ENCODE assay signal across 8 mouse cellular contexts in genomic region chr11:97745331-97745721, GRCm38 (mm10). TPM values are rescaled to one million over a fixed set of nuclear protein-coding genes. Genes with fewer than 3 reads are reported as not detected.
DNase-seq lines count a peak whose midpoint lies in the region; ATAC-seq and TF ChIP-seq lines count a peak whose summit lies in the region.

No protein-coding gene starts in this region.

- no peaks in the 10 kb centered on the region for H3K36me3 ChIP-seq in heart, adult 2 months (ENCODE audit: control insufficient read depth, insufficient read depth, low read length)
- H3K36me3 ChIP-seq in testis, adult 2 months (ENCODE audit: control insufficient read depth, insufficient read depth, low read length) = peaks cover 2% of the 10 kb centered on the region
- H3K36me3 ChIP-seq in liver, embryonic 11.5 days (ENCODE audit: control insufficient read depth, insufficient read depth, low read length) = peaks cover 7% of the 10 kb centered on the region
- H3K36me3 ChIP-seq in stomach, embryonic 16.5 days (ENCODE audit: control insufficient read depth, insufficient read depth, low read length) = peaks cover 18% of the 10 kb centered on the region; the same call in 1 of the 2 replicates

- no peaks in the 10 kb centered on the region for H3K9me3 ChIP-seq in liver, embryonic 11.5 days (ENCODE audit: control insufficient read depth, low read length)
- H3K9me3 ChIP-seq in stomach, embryonic 16.5 days (replicated peaks; ENCODE audit: control insufficient read depth, low read length) = no peaks in the 10 kb centered on the region

- peaks cover 3% of the 10 kb centered on the region; the same call in 1 of the 2 replicates for H3K79me2 ChIP-seq in heart, adult 2 months (replicated peaks; ENCODE audit: control insufficient read depth, insufficient read depth, low read length)

- no peak for TF ChIP-seq POLR2A in heart, adult 2 months (IDR thresholded peaks at IDR 0.05; ENCODE audit: insufficient read depth, low read depth, low read length)
- no peak for TF ChIP-seq POLR2A in testis, adult 2 months (IDR thresholded peaks at IDR 0.05; ENCODE audit: control insufficient read depth, low read depth, low read length)

- H3K4me1 ChIP-seq in heart, adult 2 months (ENCODE audit: control insufficient read depth, insufficient read depth, low read length) = peaks cover 2% of the 10 kb centered on the region
- peaks cover 17% of the 10 kb centered on the region for H3K4me1 ChIP-seq in testis, adult 2 months (ENCODE audit: control insufficient read depth, insufficient read depth, low read length)
- H3K4me1 ChIP-seq in liver, embryonic 11.5 days (replicated peaks; ENCODE audit: control insufficient read depth, insufficient read depth, low read length) = peaks cover 13% of the 10 kb centered on the region
- peaks cover 16% of the 10 kb centered on the region for H3K4me1 ChIP-seq in stomach, embryonic 16.5 days (ENCODE audit: control insufficient read depth, insufficient read depth, low read length)

- DNase-seq in heart, adult 2 months = no peak
- DNase-seq in heart, postnatal 36 days = no peak
- DNase-seq in testis, postnatal 10 days (ENCODE audit: low spot score) = no peak
- DNase-seq in liver, embryonic 11.5 days (ENCODE audit: low spot score) = no peak
- DNase-seq in layer of hippocampus, postnatal 10 days (ENCODE audit: low spot score in 2 of 2) = no peak
- DNase-seq in embryo, embryonic 9.5 days (ENCODE audit: extremely low spot score) = no peak

- TF ChIP-seq CTCF in heart, adult 2 months (IDR thresholded peaks at IDR 0.05) = no peak
- no peak for TF ChIP-seq CTCF in testis, adult 2 months (IDR thresholded peaks at IDR 0.05; ENCODE audit: control insufficient read depth, insufficient read depth, insufficient replicate concordance, low read depth, low read length)

- no peak for TF ChIP-seq EP300 in heart, adult 2 months (IDR thresholded peaks at IDR 0.05; ENCODE audit: insufficient read depth, low read depth, low read length)

- H3K27me3 ChIP-seq in heart, adult 2 months (ENCODE audit: control insufficient read depth, insufficient read depth, low read length) = no peaks in the 10 kb centered on the region
- no peaks in the 10 kb centered on the region for H3K27me3 ChIP-seq in testis, adult 2 months (ENCODE audit: control insufficient read depth, insufficient read depth, low read length)
- no peaks in the 10 kb centered on the region for H3K27me3 ChIP-seq in liver, embryonic 11.5 days (replicated peaks; ENCODE audit: control insufficient read depth, insufficient read depth, low read length)
- no peaks in the 10 kb centered on the region for H3K27me3 ChIP-seq in stomach, embryonic 16.5 days (ENCODE audit: control insufficient read depth, insufficient read depth, low read length)

- intact Hi-C loops in heart, adult 2 months (cut with DNase I) = loop anchor here (1.0 to 5.0 kb wide), 3 partner anchors 21 to 137 kb away; partner anchors contain the start of genes Cwc25, Fbxo47 and Psmb3
- intact Hi-C loops in heart, postnatal 36 days (cut with DNase I) = no loop called here

- H3K9ac ChIP-seq in heart, adult 2 months (ENCODE audit: low read depth, low read length) = no peak overlapping the region
- 0 out of 2 replicates have a peak overlapping the region, but pooled peaks have one; percentile 15 for H3K9ac ChIP-seq in liver, embryonic 11.5 days (ENCODE audit: low read depth, low read length)
- H3K9ac ChIP-seq in stomach, embryonic 16.5 days (ENCODE audit: low read length) = no peak overlapping the region

- WGBS in heart, adult 2 months = 8% methylated on average over 13 of the region's 13 CpGs
- 13% methylated on average over 13 of the region's 13 CpGs for WGBS in liver, embryonic 11.5 days
- WGBS in stomach, embryonic 16.5 days = 8% methylated on average over 13 of the region's 13 CpGs

- ATAC-seq in liver, embryonic 11.5 days (replicated peaks; ENCODE audit: low FRiP score) = no peak
- ATAC-seq in stomach, embryonic 16.5 days (ENCODE audit: insufficient read depth, low FRiP score) = no peak

- peak overlapping the region; percentile 71 for H3K4me2 ChIP-seq in liver, embryonic 11.5 days
- peak overlapping the region; percentile 49 for H3K4me2 ChIP-seq in stomach, embryonic 16.5 days (ENCODE audit: low read depth, low read length)

- H3K4me3 ChIP-seq in heart, adult 2 months = peak overlapping the region; percentile 82
- H3K4me3 ChIP-seq in testis, adult 2 months (ENCODE audit: control insufficient read depth, low read depth, low read length) = peak overlapping the region; percentile 99
- H3K4me3 ChIP-seq in liver, embryonic 11.5 days (ENCODE audit: low read depth, low read length) = peak overlapping the region; percentile 82
- H3K4me3 ChIP-seq in stomach, embryonic 16.5 days (replicated peaks; ENCODE audit: low read length) = peak overlapping the region; percentile 72

- H3K27ac ChIP-seq in heart, adult 2 months = peak overlapping the region; percentile 4; the same call in 1 of the 2 replicates
- H3K27ac ChIP-seq in testis, adult 2 months (ENCODE audit: control insufficient read depth, insufficient read depth, low read depth, low read length) = peak overlapping the region; percentile 60; the same call in 1 of the 2 replicates
- no peak overlapping the region for H3K27ac ChIP-seq in liver, embryonic 11.5 days (ENCODE audit: low read depth, low read length)
- no peak overlapping the region for H3K27ac ChIP-seq in stomach, embryonic 16.5 days (ENCODE audit: low read length)

RNA-seq across cellular contexts. Expression of gene Pip4k2b, which starts 0.8 kb away (rescaled TPM):
- total RNA-seq in heart, adult 2 months (2021) = 10 to 100 TPM; 20.8 to 21.4 TPM
- polyA plus RNA-seq in heart, adult 2 months (2012; rRNA removed) = 13.8 and 18.1 TPM in 2 replicates
- 10 to 100 TPM; 20.6 to 21.7 TPM for total RNA-seq in heart, postnatal 36 days (2021)
- polyA plus RNA-seq in testis, adult 2 months (2012; rRNA removed) = 2.5 TPM in 2 replicates
- polyA plus RNA-seq in liver, embryonic 11.5 days (2014; fragmentation: Nextera tagmentation; extraction: Ambion mirVana) = 0.95 and 1.7 TPM in 2 replicates
- polyA plus RNA-seq in stomach, embryonic 16.5 days (2015; fragmentation: Nextera tagmentation; extraction: Ambion mirVana) = 1.2 and 1.4 TPM in 2 replicates
- total RNA-seq in layer of hippocampus, postnatal 10 days (2021) = 100 to 1,000 TPM; 121 to 138 TPM

RNA-seq across cellular contexts. Expression of gene Cwc25, which starts 21.0 kb away (rescaled TPM):
- total RNA-seq in heart, adult 2 months (2021) = 1 to 10 TPM; 7.6 to 7.9 TPM
- polyA plus RNA-seq in heart, adult 2 months (2012; rRNA removed) = 6.0 and 8.7 TPM in 2 replicates
- total RNA-seq in heart, postnatal 36 days (2021) = 1 to 10 TPM; 7.5 to 7.9 TPM
- polyA plus RNA-seq in testis, adult 2 months (2012; rRNA removed) = 5.6 and 6.3 TPM in 2 replicates
- polyA plus RNA-seq in liver, embryonic 11.5 days (2014; fragmentation: Nextera tagmentation; extraction: Ambion mirVana) = 12.9 and 13.1 TPM in 2 replicates
- polyA plus RNA-seq in stomach, embryonic 16.5 days (2015; fragmentation: Nextera tagmentation; extraction: Ambion mirVana) = 15.0 and 16.3 TPM in 2 replicates
- 10 to 100 TPM; 19.5 to 20.6 TPM for total RNA-seq in layer of hippocampus, postnatal 10 days (2021)

RNA-seq across cellular contexts. Expression of gene 1700001P01Rik, which starts 30.4 kb away (rescaled TPM):
- total RNA-seq in heart, adult 2 months (2021) = not detected
- polyA plus RNA-seq in heart, adult 2 months (2012; rRNA removed) = 0.20 TPM in 1 of 2 replicates, not detected in the other
- total RNA-seq in heart, postnatal 36 days (2021) = not detected
- 174 and 181 TPM in 2 replicates for polyA plus RNA-seq in testis, adult 2 months (2012; rRNA removed)
- polyA plus RNA-seq in liver, embryonic 11.5 days (2014; fragmentation: Nextera tagmentation; extraction: Ambion mirVana) = 0.64 TPM in 1 of 2 replicates, not detected in the other
- not detected in 2 replicates for polyA plus RNA-seq in stomach, embryonic 16.5 days (2015; fragmentation: Nextera tagmentation; extraction: Ambion mirVana)
- under 1 TPM; 0.58 to 0.85 TPM for total RNA-seq in layer of hippocampus, postnatal 10 days (2021)

RNA-seq across cellular contexts. Expression of gene Rpl23, which starts 36.9 kb away (rescaled TPM):
- 100 to 1,000 TPM; 509 to 574 TPM for total RNA-seq in heart, adult 2 months (2021)
- polyA plus RNA-seq in heart, adult 2 months (2012; rRNA removed) = 103 and 140 TPM in 2 replicates
- total RNA-seq in heart, postnatal 36 days (2021) = 100 to 1,000 TPM; 522 TPM
- 120 and 126 TPM in 2 replicates for polyA plus RNA-seq in testis, adult 2 months (2012; rRNA removed)
- polyA plus RNA-seq in liver, embryonic 11.5 days (2014; fragmentation: Nextera tagmentation; extraction: Ambion mirVana) = 756 and 842 TPM in 2 replicates
- polyA plus RNA-seq in stomach, embryonic 16.5 days (2015; fragmentation: Nextera tagmentation; extraction: Ambion mirVana) = 439 and 586 TPM in 2 replicates
- total RNA-seq in layer of hippocampus, postnatal 10 days (2021) = 100 to 1,000 TPM; 458 to 501 TPM

RNA-seq across cellular contexts. Expression of gene Psmb3, which starts 42.1 kb away (rescaled TPM):
- total RNA-seq in heart, adult 2 months (2021) = 100 to 1,000 TPM; 135 to 139 TPM
- polyA plus RNA-seq in heart, adult 2 months (2012; rRNA removed) = 273 and 314 TPM in 2 replicates
- total RNA-seq in heart, postnatal 36 days (2021) = 100 to 1,000 TPM; 141 to 151 TPM
- polyA plus RNA-seq in testis, adult 2 months (2012; rRNA removed) = 102 and 104 TPM in 2 replicates
- 558 and 561 TPM in 2 replicates for polyA plus RNA-seq in liver, embryonic 11.5 days (2014; fragmentation: Nextera tagmentation; extraction: Ambion mirVana)
- polyA plus RNA-seq in stomach, embryonic 16.5 days (2015; fragmentation: Nextera tagmentation; extraction: Ambion mirVana) = 363 and 373 TPM in 2 replicates
- total RNA-seq in layer of hippocampus, postnatal 10 days (2021) = 100 to 1,000 TPM; 146 to 170 TPM

Comparison
In these comparisons a context has a peak if more than half of its experiments do, and no peak if none do; other contexts are left out.
1. H3K27ac ChIP-seq: peak in heart, adult 2 months (single experiment) and testis, adult 2 months (single experiment); none in liver, embryonic 11.5 days (single experiment) and stomach, embryonic 16.5 days (single experiment).
2. RNA of gene 1700001P01Rik, which starts 30.4 kb away (polyA plus RNA-seq): 174 to 181 TPM in testis, adult 2 months; 0.20 TPM in heart, adult 2 months, not detected in stomach, embryonic 16.5 days and 0.64 TPM in liver, embryonic 11.5 days; every median in the first group is over 100 times any median in the second.
3. Peak in every context shown above with its lines, with median percentiles within 50 percentile points of each other: H3K4me3 ChIP-seq.